Mouse (Mus musculus): Measurements from ENCODE around the gene Btg1. TPM values are rescaled to one million over a fixed set of nuclear protein-coding genes. Genes with fewer than 3 reads are reported as not detected.

Gene Btg1
- total and polyA plus RNA-seq, 3 experiments: 11.7 to 45.2 (median 28.5) TPM

- WGBS: 61% methylated on average over 5 of the region's 5 CpGs
- Histone ChIP-seq H3K4me1 (ENCODE audit: control insufficient read depth, insufficient read depth, low read length) (no peaks in the 10 kb centered on the region; the same call in 1 of the 2 replicates), H3K79me2 (replicated peaks; ENCODE audit: control insufficient read depth, insufficient read depth, low read length) (no peaks in the 10 kb centered on the region), H3K27me3 (ENCODE audit: control insufficient read depth, insufficient read depth, low read length) (no peaks in the 10 kb centered on the region), H3K27ac (no peak overlapping the region), H3K36me3 (ENCODE audit: control insufficient read depth, insufficient read depth, low read length) (no peaks in the 10 kb centered on the region), H3K4me3 (no peak overlapping the region), H3K9ac (ENCODE audit: low read depth, low read length) (no peak overlapping the region)
- DNase-seq: no peak
- intact Hi-C loops (cut with DNase I): no loop called here
- TF ChIP-seq EP300 (IDR thresholded peaks at IDR 0.05; ENCODE audit: insufficient read depth, low read depth, low read length) (no peak), POLR2A (IDR thresholded peaks at IDR 0.05; ENCODE audit: insufficient read depth, low read depth, low read length) (no peak), CTCF (IDR thresholded peaks at IDR 0.05) (no peak)
These were observed 13.3 kb downstream of the Btg1 start for GRCm38 (mm10) chr10:96630110-96630509.

DNA sequence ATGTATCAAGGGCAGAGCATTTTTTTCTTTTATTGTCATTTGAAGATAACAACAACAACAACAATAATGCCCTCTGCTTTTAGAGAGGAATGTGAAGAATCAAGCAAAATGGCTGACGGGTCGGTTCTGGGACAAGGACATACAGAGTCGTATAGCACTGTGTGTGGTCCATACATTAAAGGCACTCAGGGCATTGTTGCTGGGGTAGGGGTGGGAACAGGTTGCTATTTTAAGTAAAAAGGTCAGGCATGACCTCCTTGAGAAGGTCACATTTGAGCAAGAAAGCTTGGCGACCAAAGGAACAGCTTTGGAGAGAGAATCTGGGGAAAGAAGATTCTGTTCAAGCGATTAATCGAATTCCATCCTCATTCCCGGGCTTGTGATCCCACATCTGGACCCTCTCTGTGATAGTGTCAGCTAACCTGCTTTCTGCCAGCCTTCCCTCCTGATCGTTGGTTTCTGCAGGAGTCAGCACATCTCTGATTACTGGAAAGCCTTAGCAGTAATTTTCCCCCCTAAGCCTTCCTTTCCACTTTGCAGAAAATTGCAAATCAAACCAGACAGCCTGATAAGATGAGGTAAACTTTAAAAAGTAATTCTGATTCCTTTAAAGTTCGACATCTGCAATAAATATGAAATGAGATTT, 14.4 kb downstream of the Btg1 start:
- DNase-seq: no peak
- Histone ChIP-seq H3K27me3 (ENCODE audit: control insufficient read depth, insufficient read depth, low read length) (no peaks in the 10 kb centered on the region), H3K4me3 (no peak overlapping the region), H3K4me1 (ENCODE audit: control insufficient read depth, insufficient read depth, low read length) (no peaks in the 10 kb centered on the region), H3K36me3 (ENCODE audit: control insufficient read depth, insufficient read depth, low read length) (no peaks in the 10 kb centered on the region), H3K79me2 (replicated peaks; ENCODE audit: control insufficient read depth, insufficient read depth, low read length) (no peaks in the 10 kb centered on the region), H3K9ac (ENCODE audit: low read depth, low read length) (no peak overlapping the region), H3K27ac (no peak overlapping the region)
- intact Hi-C loops (cut with DNase I): no loop called here
- no peak for TF ChIP-seq EP300 (IDR thresholded peaks at IDR 0.05; ENCODE audit: insufficient read depth, low read depth, low read length)
- no peak for TF ChIP-seq POLR2A (IDR thresholded peaks at IDR 0.05; ENCODE audit: insufficient read depth, low read depth, low read length)
- no peak for TF ChIP-seq CTCF (IDR thresholded peaks at IDR 0.05)
- WGBS: 73% methylated on average over 9 of the region's 9 CpGs

DNA sequence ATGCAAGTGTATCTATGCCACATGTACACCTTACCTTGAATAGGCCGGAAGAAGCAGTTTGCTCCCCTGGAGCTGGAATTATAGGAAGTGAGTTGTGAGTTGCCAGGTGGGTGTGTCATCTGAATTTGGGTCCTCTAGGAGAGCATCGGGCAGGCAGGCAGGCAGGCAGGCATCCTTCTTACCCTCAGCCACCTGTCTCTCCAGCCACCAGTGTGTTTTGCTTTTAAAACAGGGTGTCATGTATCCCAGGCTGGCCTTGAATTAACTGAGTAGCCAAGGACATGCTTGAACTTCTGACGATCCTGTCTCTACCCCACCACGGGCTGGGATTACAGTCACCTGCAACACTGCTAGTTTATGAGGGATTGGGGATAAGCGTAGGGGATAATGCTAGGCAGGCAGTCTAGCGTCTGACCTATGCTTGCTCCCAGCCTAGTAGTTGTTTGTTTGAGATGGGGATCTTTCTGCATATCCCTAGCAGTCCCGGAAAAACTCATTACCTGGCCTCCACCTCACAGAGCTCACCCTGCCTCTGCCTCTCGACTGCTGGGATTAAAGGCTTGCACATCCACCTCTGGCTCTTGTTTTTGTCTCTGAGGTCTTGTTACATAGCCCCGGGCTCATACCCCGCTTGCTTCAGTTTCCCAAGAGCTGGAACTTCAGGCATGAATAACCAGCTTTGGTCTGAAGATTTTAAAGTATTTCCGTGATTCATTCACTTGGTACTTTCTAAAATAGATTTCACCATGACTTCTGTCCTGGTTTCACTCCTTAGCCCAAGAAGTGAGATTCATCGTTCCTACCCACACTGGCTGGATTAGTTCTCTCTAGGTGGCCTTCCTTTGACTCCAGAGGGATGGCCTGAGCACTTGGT, 15.7 kb downstream of the Btg1 start:
- H3K27ac ChIP-seq: no peak overlapping the region
- H3K4me3 ChIP-seq: no peak overlapping the region
- H3K79me2 ChIP-seq (replicated peaks; ENCODE audit: control insufficient read depth, insufficient read depth, low read length): no peaks in the 10 kb centered on the region
- H3K9ac ChIP-seq (ENCODE audit: low read depth, low read length): no peak overlapping the region
- intact Hi-C loops (cut with DNase I): no loop called here
- no peaks in the 10 kb centered on the region for H3K36me3 ChIP-seq (ENCODE audit: control insufficient read depth, insufficient read depth, low read length)
- H3K4me1 ChIP-seq (ENCODE audit: control insufficient read depth, insufficient read depth, low read length): no peaks in the 10 kb centered on the region
- DNase-seq: no peak
- TF ChIP-seq POLR2A (IDR thresholded peaks at IDR 0.05; ENCODE audit: insufficient read depth, low read depth, low read length) (no peak), CTCF (IDR thresholded peaks at IDR 0.05) (no peak), EP300 (IDR thresholded peaks at IDR 0.05; ENCODE audit: insufficient read depth, low read depth, low read length) (no peak)
- WGBS: 84% methylated on average over 12 of the region's 12 CpGs
- no peaks in the 10 kb centered on the region for H3K27me3 ChIP-seq (ENCODE audit: control insufficient read depth, insufficient read depth, low read length)

- H3K4me1 ChIP-seq (ENCODE audit: control insufficient read depth, insufficient read depth, low read length): no peaks in the 10 kb centered on the region
- intact Hi-C loops (cut with DNase I): no loop called here
- no peaks in the 10 kb centered on the region for H3K27me3 ChIP-seq (ENCODE audit: control insufficient read depth, insufficient read depth, low read length)
- H3K27ac ChIP-seq: no peak overlapping the region
- no peaks in the 10 kb centered on the region for H3K36me3 ChIP-seq (ENCODE audit: control insufficient read depth, insufficient read depth, low read length)
- H3K79me2 ChIP-seq (replicated peaks; ENCODE audit: control insufficient read depth, insufficient read depth, low read length): no peaks in the 10 kb centered on the region
- WGBS: 75% methylated on average over 4 of the region's 4 CpGs
- DNase-seq: no peak
- TF ChIP-seq EP300 (IDR thresholded peaks at IDR 0.05; ENCODE audit: insufficient read depth, low read depth, low read length) (no peak), CTCF (IDR thresholded peaks at IDR 0.05) (no peak)
- H3K4me3 ChIP-seq: no peak overlapping the region
- no peak overlapping the region for H3K9ac ChIP-seq (ENCODE audit: low read depth, low read length)
These were observed 16.3 kb downstream of the Btg1 start for GRCm38 (mm10) chr10:96633145-96633516.

DNA sequence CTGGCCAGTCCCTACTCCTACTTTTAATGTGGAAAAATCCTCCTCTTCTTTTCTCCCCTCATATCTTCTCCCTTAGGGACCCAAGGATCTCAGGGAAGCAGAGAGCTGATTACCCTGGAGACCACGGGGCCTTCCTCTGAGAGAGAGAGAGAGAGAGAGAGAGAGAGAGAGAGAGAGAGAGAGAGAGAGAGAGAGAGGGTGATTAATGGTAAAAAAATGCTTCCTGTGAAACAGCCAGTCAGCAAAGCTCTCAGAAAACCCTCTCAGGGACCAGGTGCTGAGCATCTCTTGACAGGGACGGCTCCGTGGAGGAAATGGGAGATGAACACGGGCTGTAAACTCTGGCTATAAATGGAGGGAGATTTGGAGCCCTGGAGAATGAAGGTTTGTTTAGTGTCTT, 18.7 kb downstream of the Btg1 start:
- H3K4me3 ChIP-seq: no peak overlapping the region
- H3K27ac ChIP-seq: no peak overlapping the region
- intact Hi-C loops (cut with DNase I): no loop called here
- H3K36me3 ChIP-seq (ENCODE audit: control insufficient read depth, insufficient read depth, low read length): no peaks in the 10 kb centered on the region
- TF ChIP-seq CTCF (IDR thresholded peaks at IDR 0.05) (no peak), POLR2A (IDR thresholded peaks at IDR 0.05; ENCODE audit: insufficient read depth, low read depth, low read length) (no peak), EP300 (IDR thresholded peaks at IDR 0.05; ENCODE audit: insufficient read depth, low read depth, low read length) (no peak)
- H3K9ac ChIP-seq (ENCODE audit: low read depth, low read length): no peak overlapping the region
- WGBS: 43% methylated on average over 4 of the region's 4 CpGs
- no peaks in the 10 kb centered on the region for H3K79me2 ChIP-seq (replicated peaks; ENCODE audit: control insufficient read depth, insufficient read depth, low read length)
- H3K27me3 ChIP-seq (ENCODE audit: control insufficient read depth, insufficient read depth, low read length): no peaks in the 10 kb centered on the region
- H3K4me1 ChIP-seq (ENCODE audit: control insufficient read depth, insufficient read depth, low read length): no peaks in the 10 kb centered on the region
- DNase-seq: no peak

GRCm38 (mm10) chr10:96638477-96638876, 21.7 kb downstream of the Btg1 start:
- Histone ChIP-seq H3K4me1 (ENCODE audit: control insufficient read depth, insufficient read depth, low read length) (peaks cover 1% of the 10 kb centered on the region), H3K79me2 (replicated peaks; ENCODE audit: control insufficient read depth, insufficient read depth, low read length) (no peaks in the 10 kb centered on the region), H3K4me3 (no peak overlapping the region), H3K27ac (no peak overlapping the region), H3K9ac (ENCODE audit: low read depth, low read length) (no peak overlapping the region), H3K36me3 (ENCODE audit: control insufficient read depth, insufficient read depth, low read length) (peaks cover 4% of the 10 kb centered on the region; the same call in 1 of the 2 replicates), H3K27me3 (ENCODE audit: control insufficient read depth, insufficient read depth, low read length) (no peaks in the 10 kb centered on the region)
- WGBS: 82% methylated on average over 2 of the region's 2 CpGs
- intact Hi-C loops (cut with DNase I): no loop called here
- DNase-seq: no peak
- TF ChIP-seq POLR2A (IDR thresholded peaks at IDR 0.05; ENCODE audit: insufficient read depth, low read depth, low read length) (no peak), CTCF (IDR thresholded peaks at IDR 0.05) (no peak), EP300 (IDR thresholded peaks at IDR 0.05; ENCODE audit: insufficient read depth, low read depth, low read length) (no peak)
